Mouse (Mus musculus) ES-Bruce4 (cell line): ENCODE data around the gene Nsun6. TPM values are rescaled to one million over a fixed set of nuclear protein-coding genes. Genes with fewer than 3 reads are reported as not detected.
A peak's percentile ranks its signal among the peaks of the same experiment; 100 is the strongest.

Experiments used
- H3K27ac ChIP-seq: 2 replicates; pipeline ENCODE4 v1.5.1; 2012; ENCODE audit warnings: low read length, inconsistent platforms; ENCODE audit not compliant: insufficient read depth
- H3K27me3 ChIP-seq: 2 replicates; pipeline ENCODE4 v1.6.1; 2012; ENCODE audit warnings: mild to moderate bottlenecking, low read length, inconsistent platforms; ENCODE audit not compliant: control insufficient read depth, poor library complexity, insufficient read depth, severe bottlenecking
- H3K36me3 ChIP-seq: 2 replicates; pipeline ENCODE4 v1.6.1; 2012; ENCODE audit warnings: inconsistent platforms, mild to moderate bottlenecking, low read length, moderate library complexity; ENCODE audit not compliant: control insufficient read depth, poor library complexity, insufficient read depth, severe bottlenecking
- H3K4me1 ChIP-seq: one replicate; pipeline ENCODE4 v1.8.1; 2011; ENCODE audit warnings: low read length; ENCODE audit not compliant: control insufficient read depth, insufficient read depth
- H3K4me3 ChIP-seq: 2 replicates; pipeline ENCODE4 v1.5.1; 2011; ENCODE audit warnings: low read depth, mild to moderate bottlenecking, low read length
- H3K9ac ChIP-seq: 2 replicates; pipeline ENCODE4 v1.6.1; 2012; ENCODE audit warnings: low read depth, mild to moderate bottlenecking, inconsistent platforms; ENCODE audit not compliant: poor library complexity, severe bottlenecking
- H3K9me3 ChIP-seq: replicated peaks from 2 replicates; pipeline ENCODE4 v1.6.1; 2012; ENCODE audit warnings: mild to moderate bottlenecking, low read length, inconsistent platforms; ENCODE audit not compliant: control insufficient read depth, poor library complexity, insufficient read depth, severe bottlenecking
- CTCF ChIP-seq: IDR thresholded peaks from one replicate; pipeline ENCODE4 v1.8.1; 2011; ENCODE audit warnings: low read depth, low read length
- EP300 ChIP-seq: IDR thresholded peaks from 2 replicates; pipeline ENCODE4 v1.6.1; 2011; ENCODE audit warnings: low read depth, low read length; ENCODE audit not compliant: insufficient read depth
- POLR2A ChIP-seq: IDR thresholded peaks from one replicate; pipeline ENCODE4 v1.8.1; 2011; ENCODE audit warnings: low read length; ENCODE audit not compliant: insufficient read depth
- polyA plus RNA-seq: library from polyadenylated mRNA; stranded (reverse); fragments of >200 nt; gene quantifications from 2 replicates; pipeline ENCODE4 v1.2.4, GENCODE M21; 2011; ENCODE audit warnings: low read depth; ENCODE audit not compliant: missing spikeins, insufficient read depth, insufficient read length

The Nsun6 gene
- polyA plus RNA-seq, 1 experiment: 20.5 TPM

DNA sequence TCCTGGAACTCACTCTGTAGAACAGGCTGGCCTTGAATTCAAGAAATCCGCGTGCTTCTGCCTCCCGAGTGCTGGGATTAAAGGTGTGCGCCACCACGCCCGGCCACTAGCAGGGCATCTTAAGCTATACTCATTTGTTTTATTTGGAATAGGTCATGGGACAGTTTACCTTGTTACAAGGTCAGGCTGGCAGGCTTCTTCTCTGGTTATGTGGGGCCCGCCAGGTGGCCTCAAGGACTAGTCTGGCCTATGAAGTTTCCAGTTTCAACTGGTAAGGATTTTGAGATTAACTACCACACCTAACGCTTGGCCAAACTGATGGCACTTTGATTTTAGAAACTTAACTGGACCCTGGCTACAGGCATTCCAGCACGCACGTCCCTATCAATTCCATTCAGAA, 373 bp downstream of the Nsun6 start:
- H3K9ac ChIP-seq: peak overlapping the region; percentile 51
- TF ChIP-seq EP300 (no peak), CTCF (no peak), POLR2A (no peak)
- no peaks in the 10 kb centered on the region for H3K9me3 ChIP-seq
- H3K27me3 ChIP-seq: no peaks in the 10 kb centered on the region
- H3K27ac ChIP-seq: peak overlapping the region; percentile 71
- peak overlapping the region; percentile 99 for H3K4me3 ChIP-seq
- H3K36me3 ChIP-seq: no peaks in the 10 kb centered on the region; the same call in 1 of the 2 replicates
- H3K4me1 ChIP-seq: no peaks in the 10 kb centered on the region

DNA sequence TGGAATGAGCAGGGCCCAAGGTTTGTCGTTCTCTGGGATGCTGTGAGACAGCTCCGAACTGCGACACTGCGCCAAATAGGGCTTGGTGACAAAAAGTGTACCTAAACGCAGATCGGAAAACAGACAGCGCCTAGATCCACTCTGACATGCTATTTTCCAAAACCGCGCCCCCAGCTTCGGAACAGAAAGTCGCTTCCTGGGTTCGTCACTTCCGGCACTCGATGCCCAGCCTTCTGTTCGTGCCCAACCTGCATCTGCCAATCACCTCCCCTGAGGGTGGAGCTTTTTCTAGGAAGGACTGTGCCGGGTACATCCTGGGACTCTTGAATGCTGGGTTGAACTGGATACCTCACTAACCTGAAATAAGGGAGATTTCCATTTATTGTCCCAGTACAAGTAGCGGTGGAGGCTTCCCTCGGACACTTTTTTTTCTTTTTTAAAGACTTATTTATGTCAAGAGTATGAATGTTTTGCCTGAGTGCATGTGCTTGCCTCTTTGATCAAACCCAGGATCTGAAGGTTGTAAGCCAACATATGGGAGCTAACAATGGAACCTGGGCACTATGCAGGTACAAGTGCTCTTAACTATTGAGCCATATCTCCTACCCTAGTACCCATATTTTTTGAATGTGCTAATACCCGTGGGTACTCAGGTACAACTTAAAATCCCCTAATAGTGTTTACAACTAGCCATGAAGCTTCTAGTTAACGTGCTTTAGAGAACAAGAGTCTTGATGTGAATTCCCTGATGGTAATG, 5.6 kb downstream of the Nsun6 start, which contains the start of gene Arl5b:
Arl5b (plus strand) TSS at position 279 of the 757 bp plus-strand sequence.
- no peaks in the 10 kb centered on the region for H3K4me1 ChIP-seq
- TF ChIP-seq POLR2A (no peak), EP300 (no peak), CTCF (no peak)
- H3K27ac ChIP-seq: no peak within 1 kb of the TSS
- peak within 1 kb of the TSS; percentile 91 for H3K4me3 ChIP-seq
- H3K36me3 ChIP-seq: no peaks in the 10 kb centered on the region
- H3K9me3 ChIP-seq: no peaks in the 10 kb centered on the region
- peak within 1 kb of the TSS; percentile 45 for H3K9ac ChIP-seq
- no peaks in the 10 kb centered on the region for H3K27me3 ChIP-seq

DNA sequence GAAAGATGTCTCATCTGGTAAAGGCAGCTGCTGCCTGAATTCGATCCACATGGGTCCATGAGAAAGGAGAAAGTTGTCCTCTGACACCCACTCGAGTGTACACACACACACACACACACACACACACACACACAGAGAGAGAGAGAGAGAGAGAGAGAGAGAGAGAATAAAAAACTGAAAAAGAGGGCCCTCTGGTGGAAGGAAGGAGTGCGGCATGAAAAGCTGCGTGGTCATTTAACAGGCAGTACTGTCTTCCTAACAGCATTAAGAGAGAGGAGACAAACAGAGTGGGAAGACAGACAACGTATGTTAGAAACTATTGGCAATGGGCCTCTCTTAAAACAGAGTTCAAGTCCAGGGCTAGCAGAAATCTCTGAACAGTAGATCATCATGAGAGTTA, 14.5 kb downstream of the Nsun6 start:
- TF ChIP-seq POLR2A: no peak
- TF ChIP-seq CTCF: no peak
- TF ChIP-seq EP300: no peak
- no peaks in the 10 kb centered on the region for H3K9me3 ChIP-seq
- no peak overlapping the region for H3K4me3 ChIP-seq
- no peaks in the 10 kb centered on the region for H3K27me3 ChIP-seq
- no peaks in the 10 kb centered on the region for H3K4me1 ChIP-seq
- H3K27ac ChIP-seq: no peak overlapping the region
- no peaks in the 10 kb centered on the region; the same call in 1 of the 2 replicates for H3K36me3 ChIP-seq
- H3K9ac ChIP-seq: no peak overlapping the region

GRCm38 (mm10) chr2:15038705-15039104, 16.2 kb downstream of the Nsun6 start:
- H3K36me3 ChIP-seq: no peaks in the 10 kb centered on the region; the same call in 1 of the 2 replicates

DNA sequence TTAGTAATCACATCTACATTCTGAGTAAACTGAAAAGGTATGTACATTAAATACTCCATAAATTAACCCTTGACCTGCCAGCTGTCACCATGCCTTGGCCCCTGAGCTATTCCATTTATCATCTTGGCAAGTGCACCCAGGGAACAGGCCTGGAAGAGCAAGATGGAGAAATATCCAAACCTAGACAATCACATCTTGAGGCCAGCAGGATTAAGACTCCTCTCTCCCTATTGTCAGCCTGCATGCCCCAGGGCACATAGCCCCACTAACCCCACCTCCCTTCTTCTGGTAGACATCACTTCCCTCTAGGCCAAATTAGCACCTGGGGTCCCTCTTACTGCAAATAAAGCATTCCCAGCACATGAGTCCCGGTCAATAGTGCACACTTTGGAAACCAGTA, 27.1 kb downstream of the Nsun6 start:
- no peak for TF ChIP-seq POLR2A
- Histone ChIP-seq H3K27me3 (no peaks in the 10 kb centered on the region), H3K27ac (no peak overlapping the region), H3K4me1 (no peaks in the 10 kb centered on the region), H3K36me3 (no peaks in the 10 kb centered on the region), H3K9me3 (no peaks in the 10 kb centered on the region), H3K9ac (no peak overlapping the region), H3K4me3 (no peak overlapping the region)

More at GRCm38 (mm10) chr2:15038705-15039104, 16.2 kb downstream of the Nsun6 start:
- H3K9ac ChIP-seq: no peak overlapping the region
- H3K4me1 ChIP-seq: no peaks in the 10 kb centered on the region
- no peak overlapping the region for H3K27ac ChIP-seq
- H3K27me3 ChIP-seq: no peaks in the 10 kb centered on the region
- H3K4me3 ChIP-seq: no peak overlapping the region
- TF ChIP-seq POLR2A: no peak
- H3K9me3 ChIP-seq: no peaks in the 10 kb centered on the region

DNA sequence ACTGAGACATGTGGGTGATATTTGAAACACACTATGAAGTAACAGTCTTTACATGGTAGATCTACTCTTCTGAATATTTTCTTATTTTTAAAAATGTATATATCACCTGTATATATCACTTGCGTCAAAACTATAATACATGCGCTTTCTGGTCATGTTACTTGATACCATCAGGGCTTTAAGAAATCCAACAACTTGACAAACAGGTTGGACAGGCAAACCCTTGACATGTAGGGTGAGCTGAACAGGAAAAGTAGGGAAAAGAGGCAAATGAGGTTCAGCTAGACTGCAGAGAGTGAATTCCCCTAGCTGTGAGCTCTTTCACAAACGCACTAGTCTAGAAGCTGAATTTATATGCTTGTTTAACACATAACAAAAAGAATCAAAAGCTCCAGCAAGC, 28.1 kb downstream of the Nsun6 start:
- no peaks in the 10 kb centered on the region for H3K27me3 ChIP-seq
- no peak overlapping the region for H3K4me3 ChIP-seq
- H3K36me3 ChIP-seq: no peaks in the 10 kb centered on the region
- H3K9ac ChIP-seq: no peak overlapping the region
- no peak overlapping the region for H3K27ac ChIP-seq
- no peaks in the 10 kb centered on the region for H3K9me3 ChIP-seq
- TF ChIP-seq CTCF (no peak), POLR2A (no peak)
- H3K4me1 ChIP-seq: no peaks in the 10 kb centered on the region
